11 mouse cellular contexts compared by ENCODE assay signal in the genomic region with DNA sequence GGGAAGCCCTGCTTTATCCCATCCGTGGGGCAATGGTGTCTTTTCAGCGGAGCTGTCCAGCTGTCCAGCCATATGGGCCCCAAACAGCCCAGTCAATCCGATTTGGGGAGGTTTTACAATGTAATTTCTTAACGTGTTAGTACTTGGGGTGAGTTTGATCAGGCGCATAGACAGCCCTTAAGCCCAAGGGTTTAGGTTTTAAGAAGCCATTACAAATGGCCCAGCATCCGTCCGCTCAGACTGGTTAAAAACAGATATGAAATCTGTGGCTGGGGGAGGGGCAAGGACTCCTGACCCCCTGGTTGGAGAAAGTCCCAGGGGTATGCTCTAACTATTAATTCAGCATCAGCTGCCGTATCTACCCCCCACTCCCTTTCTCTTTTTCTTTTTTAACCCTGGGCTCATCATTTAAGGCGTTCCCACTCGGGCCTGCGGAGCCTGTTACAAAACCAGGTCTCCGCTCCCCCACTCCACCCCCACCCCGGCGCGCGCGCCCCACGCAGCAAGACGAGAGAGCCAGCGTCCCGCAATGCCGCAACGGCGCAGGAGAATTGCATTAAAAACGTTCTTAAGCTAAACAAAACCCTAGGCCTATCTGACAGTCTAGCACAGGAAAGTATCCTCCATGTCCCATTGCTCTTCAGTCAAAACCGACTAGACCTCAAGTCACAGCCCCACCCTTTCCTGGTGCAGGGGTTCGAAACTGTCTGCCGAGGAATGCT.
A peak's percentile ranks its signal among the peaks of the same experiment; 100 is the strongest.
DNase-seq lines count a peak whose midpoint lies in the region; ATAC-seq and TF ChIP-seq lines count a peak whose summit lies in the region.
"Had no signal": no experiment of that assay in that cellular context is flagged by ENCODE, and none has a peak within 500 bp of the region (broad histone marks: within the 10 kb centered on the region; RNA-seq: fewer than 3 reads in every experiment).

No protein-coding gene starts in this region.

- no peak overlapping the region for H3K4me3 ChIP-seq in cerebellum, adult 2 months (replicated peaks; ENCODE audit: insufficient read depth, low read depth, low read length)
- peak overlapping the region; percentile 86 for H3K4me3 ChIP-seq in hindbrain, embryonic 13.5 days
- H3K4me3 ChIP-seq in liver, embryonic 11.5 days (ENCODE audit: low read depth, low read length), result no peak overlapping the region
- H3K4me3 ChIP-seq in lung, adult 2 months (replicated peaks; ENCODE audit: extremely low read depth, low read depth, low read length), result no peak overlapping the region
- H3K4me3 ChIP-seq: heart, embryonic 10.5 days had no signal

- TF ChIP-seq CTCF in cerebellum, adult 2 months (IDR thresholded peaks at IDR 0.05; ENCODE audit: borderline replicate concordance, insufficient read depth, low read depth, low read length), result no peak
- TF ChIP-seq CTCF in lung, adult 2 months (IDR thresholded peaks at IDR 0.05; ENCODE audit: insufficient read depth, low read length), result no peak

- peaks cover 6% of the 10 kb centered on the region for H3K36me3 ChIP-seq in hindbrain, embryonic 13.5 days
- no peaks in the 10 kb centered on the region for H3K36me3 ChIP-seq in liver, embryonic 11.5 days (ENCODE audit: control insufficient read depth, insufficient read depth, low read length)
- H3K36me3 ChIP-seq: heart, embryonic 10.5 days had no signal

- peak overlapping the region; percentile 100 for H3K9ac ChIP-seq in hindbrain, embryonic 13.5 days
- H3K9ac ChIP-seq in liver, embryonic 11.5 days (ENCODE audit: low read depth, low read length), result no peak overlapping the region

- no peaks in the 10 kb centered on the region for H3K9me3 ChIP-seq in hindbrain, embryonic 13.5 days
- H3K9me3 ChIP-seq in liver, embryonic 11.5 days (ENCODE audit: control insufficient read depth, low read length), result no peaks in the 10 kb centered on the region
- H3K9me3 ChIP-seq: heart, embryonic 10.5 days had no signal

- 32% methylated on average over 28 of the region's 28 CpGs for WGBS in cerebellum, adult 2 months
- WGBS in hindbrain, embryonic 13.5 days, result 2% methylated on average over 28 of the region's 28 CpGs
- WGBS in liver, embryonic 11.5 days, result 8% methylated on average over 28 of the region's 28 CpGs
- 9% methylated on average over 28 of the region's 28 CpGs for WGBS in lung, adult 2 months

- TF ChIP-seq POLR2A in cerebellum, adult 2 months (IDR thresholded peaks at IDR 0.05; ENCODE audit: borderline replicate concordance, insufficient read depth, low read length), result no peak
- no peak for TF ChIP-seq POLR2A in lung, adult 2 months (IDR thresholded peaks at IDR 0.05; ENCODE audit: borderline replicate concordance, extremely low read depth, low read depth, low read length)

- H3K4me2 ChIP-seq in hindbrain, embryonic 13.5 days, result peak overlapping the region; percentile 99
- H3K4me2 ChIP-seq in liver, embryonic 11.5 days, result no peak overlapping the region

- peaks cover 24% of the 10 kb centered on the region for H3K4me1 ChIP-seq in cerebellum, adult 2 months (ENCODE audit: control insufficient read depth, insufficient read depth, low read length)
- peaks cover 59% of the 10 kb centered on the region for H3K4me1 ChIP-seq in hindbrain, embryonic 13.5 days (replicated peaks)
- no peaks in the 10 kb centered on the region; the same call in 1 of the 2 replicates for H3K4me1 ChIP-seq in liver, embryonic 11.5 days (replicated peaks; ENCODE audit: control insufficient read depth, insufficient read depth, low read length)
- H3K4me1 ChIP-seq in lung, adult 2 months (ENCODE audit: control insufficient read depth, insufficient read depth, low read length), result peaks cover 8% of the 10 kb centered on the region; the same call in 1 of the 2 replicates

- H3K27me3 ChIP-seq in cerebellum, adult 2 months (ENCODE audit: control insufficient read depth, insufficient read depth, low read length), result no peaks in the 10 kb centered on the region; the same call in 1 of the 2 replicates
- no peaks in the 10 kb centered on the region for H3K27me3 ChIP-seq in hindbrain, embryonic 13.5 days
- H3K27me3 ChIP-seq in liver, embryonic 11.5 days (replicated peaks; ENCODE audit: control insufficient read depth, insufficient read depth, low read length), result peaks cover 81% of the 10 kb centered on the region

- ATAC-seq in hindbrain, embryonic 13.5 days (ENCODE audit: low FRiP score), result no peak
- no peak for ATAC-seq in liver, embryonic 11.5 days (replicated peaks; ENCODE audit: low FRiP score)
- ATAC-seq in inflammation-experienced regulatory T-cells, adult 6 months, result no peak

- peak overlapping the region; percentile 91 for H3K27ac ChIP-seq in cerebellum, adult 2 months (ENCODE audit: insufficient read depth, low read length)
- H3K27ac ChIP-seq in hindbrain, embryonic 13.5 days, result peak overlapping the region; percentile 100
- H3K27ac ChIP-seq in liver, embryonic 11.5 days (ENCODE audit: low read depth, low read length), result no peak overlapping the region
- H3K27ac ChIP-seq: heart, embryonic 10.5 days had no signal

- peak; percentile 53 to 56 for DNase-seq in cerebellum, adult 2 months
- peak; percentile 49 for DNase-seq in embryo, embryonic 10.5 days (ENCODE audit: low spot score)
- peak; percentile 51 for DNase-seq in neural tube, embryonic 10.5 days (ENCODE audit: extremely low spot score, low spot score)
- no peak for DNase-seq in liver, embryonic 11.5 days (ENCODE audit: low spot score)
- DNase-seq in adrenal gland, postnatal 4 days (ENCODE audit: low spot score in 2 of 2), result no peak
- DNase-seq in lung, adult 2 months, result no peak
- DNase-seq: adrenal gland, adult 8-10 months; lung, postnatal 4 days had no signal

Comparison
In these comparisons a context has a peak if more than half of its experiments do, and no peak if none do; other contexts are left out.
1. DNase-seq: peak in cerebellum, adult 2 months (2 of 2), embryo, embryonic 10.5 days (single experiment) and neural tube, embryonic 10.5 days (single experiment); none in liver, embryonic 11.5 days (single experiment), adrenal gland, postnatal 4 days (0 of 2) and lung, adult 2 months (single experiment).